Mouse (Mus musculus): ENCODE data around the gene Shroom3.

DNA sequence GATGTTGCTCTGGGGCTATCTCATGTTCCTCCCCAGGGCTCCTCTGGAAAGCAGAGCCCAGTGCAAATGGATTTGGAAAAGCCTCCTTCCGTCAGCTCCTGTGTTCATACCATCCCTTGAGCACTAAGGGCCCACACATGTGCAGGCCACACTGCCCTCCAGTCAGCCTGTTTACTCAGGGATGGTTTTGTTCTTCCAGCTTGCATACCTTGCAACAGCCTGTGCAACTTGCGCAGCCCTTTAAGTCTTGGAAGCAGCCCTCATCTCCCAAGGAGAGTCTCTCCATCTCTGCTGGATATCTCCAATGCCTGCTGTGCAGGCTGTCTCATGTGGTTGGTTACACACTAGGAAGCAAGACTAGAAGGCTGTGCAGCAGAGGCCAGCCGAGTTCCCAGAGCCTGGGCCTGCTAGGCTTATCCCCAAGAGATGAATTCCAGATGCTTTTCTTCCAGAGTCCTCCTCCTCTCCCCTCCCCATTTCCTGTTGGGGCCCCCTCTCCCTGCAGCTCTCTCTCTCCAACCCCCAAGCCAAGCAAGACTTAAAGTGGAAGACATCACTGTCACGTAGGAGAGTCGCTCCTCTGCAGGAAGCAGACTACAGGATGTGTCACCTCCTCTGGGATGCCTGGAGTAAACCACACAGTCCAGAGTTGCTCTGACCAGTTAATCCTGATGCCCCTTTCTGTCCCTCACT, 314.3 kb downstream of the Shroom3 start:
- TF ChIP-seq CTCF (IDR thresholded peaks at IDR 0.05 in 2 of 3, conservative IDR thresholded peaks at IDR 0.05 in 1 of 3; ENCODE audit: control insufficient read depth in 1 of 3, insufficient read depth in 1 of 3, low read depth in 2 of 3, low read length in 3 of 3, poor library complexity in 1 of 3, severe bottlenecking in 1 of 3): no peak
- no peak for TF ChIP-seq KAT2A (conservative IDR thresholded peaks at IDR 0.05; ENCODE audit: low read depth, low read length)
- no peak for TF ChIP-seq USF1 (IDR thresholded peaks at IDR 0.05; ENCODE audit: low read depth, low read length)
- TF ChIP-seq GATA1 (IDR thresholded peaks at IDR 0.05; ENCODE audit: low read depth, low read length): no peak
- TF ChIP-seq MAFK (IDR thresholded peaks at IDR 0.05; ENCODE audit: borderline replicate concordance, low read depth, low read length): no peak
- no peak for TF ChIP-seq POLR2A (IDR thresholded peaks at IDR 0.05; ENCODE audit: control insufficient read depth in 1 of 2, insufficient read depth in 1 of 2, low read depth in 1 of 2, low read length in 2 of 2, poor library complexity in 1 of 2)
